7 mouse cellular contexts compared by ENCODE assay signal in the genomic region with DNA sequence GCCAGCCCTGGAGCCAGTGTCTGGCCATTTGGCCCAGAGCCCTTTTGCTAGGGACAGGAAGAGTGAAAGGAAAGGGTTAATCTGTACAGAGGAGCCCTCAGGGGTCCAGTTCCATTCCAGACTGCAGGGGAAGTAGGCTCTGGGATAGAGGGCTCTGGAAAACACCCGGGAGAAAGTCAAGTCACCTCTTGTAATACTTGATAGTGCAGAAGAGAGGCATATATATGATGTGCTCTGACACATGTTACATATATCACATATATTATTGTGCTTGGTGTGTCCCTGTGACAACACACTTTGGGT. TPM values are rescaled to one million over a fixed set of nuclear protein-coding genes. Genes with fewer than 3 reads are reported as not detected.
DNase-seq lines count a peak whose midpoint lies in the region; ATAC-seq and TF ChIP-seq lines count a peak whose summit lies in the region.

No protein-coding gene starts in this region.

- 0 out of 2 replicates have a peak, but pooled peaks have one; percentile 44 for ATAC-seq in lung, embryonic 14.5 days (ENCODE audit: insufficient read depth)
- no peak for ATAC-seq in embryonic facial prominence, embryonic 13.5 days (ENCODE audit: insufficient number of reproducible peaks, insufficient read depth, low FRiP score, low TSS enrichment, low read depth)
- ATAC-seq in hindbrain, postnatal 0 days, result peak; percentile 47

- no peak overlapping the region for H3K27ac ChIP-seq in lung, embryonic 14.5 days (ENCODE audit: low read depth)
- H3K27ac ChIP-seq in embryonic facial prominence, embryonic 13.5 days, result peak overlapping the region; percentile 28; the same call in 1 of the 2 replicates
- H3K27ac ChIP-seq in hindbrain, postnatal 0 days, result peak overlapping the region; percentile 71

- no peak overlapping the region; the same call in 1 of the 2 replicates for H3K9ac ChIP-seq in lung, embryonic 14.5 days
- peak overlapping the region; percentile 52; the same call in 1 of the 2 replicates for H3K9ac ChIP-seq in embryonic facial prominence, embryonic 13.5 days
- no peak overlapping the region for H3K9ac ChIP-seq in hindbrain, postnatal 0 days (replicated peaks; ENCODE audit: low read length)

- peak overlapping the region; percentile 85 for H3K4me2 ChIP-seq in lung, embryonic 14.5 days
- H3K4me2 ChIP-seq in embryonic facial prominence, embryonic 13.5 days, result peak overlapping the region; percentile 89
- peak overlapping the region; percentile 97 for H3K4me2 ChIP-seq in hindbrain, postnatal 0 days (ENCODE audit: low read depth, low read length)

- peaks cover 10% of the 10 kb centered on the region; the same call in 1 of the 2 replicates for H3K27me3 ChIP-seq in lung, embryonic 14.5 days (ENCODE audit: insufficient read depth, low read length)
- H3K27me3 ChIP-seq in embryonic facial prominence, embryonic 13.5 days, result peaks cover 9% of the 10 kb centered on the region
- H3K27me3 ChIP-seq in hindbrain, postnatal 0 days (ENCODE audit: insufficient read depth, low read length), result no peaks in the 10 kb centered on the region

- peaks cover 10% of the 10 kb centered on the region for H3K4me1 ChIP-seq in lung, embryonic 14.5 days (ENCODE audit: insufficient read depth)
- H3K4me1 ChIP-seq in embryonic facial prominence, embryonic 13.5 days, result peaks cover 29% of the 10 kb centered on the region
- peaks cover 15% of the 10 kb centered on the region for H3K4me1 ChIP-seq in hindbrain, postnatal 0 days (ENCODE audit: insufficient read depth, low read length)

- 0% methylated on average over 1 of the region's 1 CpGs for WGBS in lung, embryonic 14.5 days
- 4% methylated on average over 1 of the region's 1 CpGs for WGBS in embryonic facial prominence, embryonic 13.5 days
- WGBS in hindbrain, postnatal 0 days, result 0% methylated on average over 1 of the region's 1 CpGs

- TF ChIP-seq CTCF in lung, embryonic 14.5 days (IDR thresholded peaks at IDR 0.05; ENCODE audit: low read depth), result no peak
- TF ChIP-seq CTCF in hindbrain, postnatal 0 days (IDR thresholded peaks at IDR 0.05; ENCODE audit: low read depth), result no peak

- peak; percentile 26 for DNase-seq in lung, embryonic 14.5 days
- no peak for DNase-seq in lung, postnatal 4 days
- DNase-seq in hindbrain, postnatal 0 days (ENCODE audit: low spot score), result peak; percentile 79
- peak; percentile 41 for DNase-seq in naive thymus-derived CD4-positive, alpha-beta T cell, adult 2 months (ENCODE audit: low read depth)
- DNase-seq in adrenal gland, postnatal 4 days (ENCODE audit: low spot score in 2 of 2), result no peak
- DNase-seq in layer of hippocampus, postnatal 36 days, result no peak

- peak overlapping the region; percentile 40; the same call in 1 of the 2 replicates for H3K4me3 ChIP-seq in lung, embryonic 14.5 days (ENCODE audit: low read depth, low read length)
- peak overlapping the region; percentile 47 for H3K4me3 ChIP-seq in embryonic facial prominence, embryonic 13.5 days
- peak overlapping the region; percentile 37; the same call in 1 of the 2 replicates for H3K4me3 ChIP-seq in hindbrain, postnatal 0 days (ENCODE audit: low read length)

- H3K36me3 ChIP-seq in lung, embryonic 14.5 days (ENCODE audit: insufficient read depth), result no peaks in the 10 kb centered on the region
- H3K36me3 ChIP-seq in embryonic facial prominence, embryonic 13.5 days, result no peaks in the 10 kb centered on the region
- no peaks in the 10 kb centered on the region for H3K36me3 ChIP-seq in hindbrain, postnatal 0 days (ENCODE audit: insufficient read depth, low read length)

- no peaks in the 10 kb centered on the region for H3K9me3 ChIP-seq in lung, embryonic 14.5 days (ENCODE audit: low read depth, low read length)
- H3K9me3 ChIP-seq in embryonic facial prominence, embryonic 13.5 days, result no peaks in the 10 kb centered on the region
- H3K9me3 ChIP-seq in hindbrain, postnatal 0 days (ENCODE audit: low read length), result no peaks in the 10 kb centered on the region

RNA-seq across cellular contexts. Expression of a gene that starts 49.5 kb away (rescaled TPM):
- 13.9 and 15.6 TPM in 2 replicates for polyA plus RNA-seq in lung, embryonic 14.5 days (2014; fragmentation: Nextera tagmentation; extraction: Ambion mirVana)
- polyA plus RNA-seq in embryonic facial prominence, embryonic 13.5 days (2015; fragmentation: Nextera tagmentation; extraction: Ambion mirVana), result 18.8 and 19.8 TPM in 2 replicates
- total RNA-seq in hindbrain, postnatal 0 days (2014; rRNA removed), result 38.2 and 38.9 TPM in 2 replicates
- 19.1 and 19.8 TPM in 2 replicates for polyA plus RNA-seq in hindbrain, postnatal 0 days (2015; fragmentation: Nextera tagmentation; extraction: Ambion mirVana)
- total RNA-seq in adrenal gland, postnatal 4 days (2021), result 10 to 100 TPM; 34.8 to 35.1 TPM
- total RNA-seq in layer of hippocampus, postnatal 36 days (2021), result 10 to 100 TPM; 29.5 to 30.5 TPM

Comparison
In these comparisons a context has a peak if more than half of its experiments do, and no peak if none do; other contexts are left out.
1. DNase-seq: peak in lung, embryonic 14.5 days (single experiment), hindbrain, postnatal 0 days (single experiment) and naive thymus-derived CD4-positive, alpha-beta T cell, adult 2 months (single experiment); none in lung, postnatal 4 days (0 of 2), adrenal gland, postnatal 4 days (0 of 2) and layer of hippocampus, postnatal 36 days (0 of 2).
2. Peak in every context shown above with its lines, with median percentiles within 50 percentile points of each other: H3K4me2 ChIP-seq and H3K4me3 ChIP-seq.